Mouse (Mus musculus) layer of hippocampus, adult 9-11 months (tissue): Measurements from ENCODE around the gene Hist1h2bf.
"Not testable (repeated sequence)": the region's sequence is repeated elsewhere in the genome, so short reads cannot be mapped to it uniquely, and the experiment has no call there.

ENCODE experiments used
- DNase-seq: peaks from one replicate; pipeline ENCODE4 v3.0.0; 2022

Gene Hist1h2bf

DNA sequence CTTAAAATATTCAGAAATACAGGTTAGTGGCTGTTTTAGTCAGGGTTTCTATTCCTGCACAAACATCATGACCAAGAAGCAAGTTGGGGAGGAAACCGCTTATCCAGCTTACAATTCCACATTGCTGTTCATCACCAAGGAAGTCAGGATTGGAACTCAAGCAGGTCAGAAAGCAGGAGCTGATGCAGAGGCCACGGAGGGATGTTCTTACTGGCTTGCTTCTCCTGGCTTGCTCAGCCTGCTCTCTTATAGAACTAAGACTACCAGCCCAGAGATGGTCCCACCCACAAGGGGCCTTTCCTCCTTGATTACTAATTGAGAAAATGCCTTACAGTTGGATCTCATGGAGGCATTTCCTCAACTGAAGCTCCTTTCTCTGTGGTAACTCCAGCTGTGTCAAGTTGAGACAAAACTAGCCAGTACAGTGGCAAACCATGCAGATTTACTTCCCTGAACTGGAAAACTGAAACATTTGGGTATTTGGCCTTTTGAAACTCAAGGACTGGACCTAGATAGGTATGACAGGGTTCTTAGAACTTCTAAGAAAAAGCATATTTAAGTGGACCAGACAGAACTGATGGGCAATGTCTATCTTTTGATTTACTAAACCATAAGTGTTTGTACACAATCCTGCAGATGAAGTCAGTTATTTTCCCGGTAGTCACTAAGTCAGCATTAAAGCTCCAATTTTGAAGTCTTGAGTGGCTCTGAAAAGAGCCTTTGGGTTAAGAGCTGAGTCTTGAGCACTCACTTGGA lies 31.6 kb downstream of the Hist1h2bf start:
- DNase-seq = not testable (repeated sequence)

DNA sequence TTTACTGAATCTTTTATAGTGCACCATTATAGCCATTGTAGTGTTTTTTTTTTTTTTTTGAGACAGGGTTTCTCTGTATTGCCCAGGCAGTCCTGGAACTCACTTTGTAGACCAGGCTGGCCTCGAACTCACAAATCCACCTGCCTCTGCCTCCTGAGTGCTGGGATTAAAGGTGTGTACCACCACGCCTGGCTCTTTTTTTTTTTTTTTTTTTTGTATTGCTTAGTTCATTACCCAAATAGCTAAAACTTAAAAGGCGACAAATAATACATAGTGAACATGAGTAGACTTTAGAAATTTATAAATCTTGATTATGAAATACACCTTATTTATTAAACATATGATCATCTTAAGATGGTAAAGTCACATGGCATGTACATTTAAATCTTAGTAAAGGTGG lies 32.5 kb downstream of the Hist1h2bf start:
- no peak for DNase-seq

DNA sequence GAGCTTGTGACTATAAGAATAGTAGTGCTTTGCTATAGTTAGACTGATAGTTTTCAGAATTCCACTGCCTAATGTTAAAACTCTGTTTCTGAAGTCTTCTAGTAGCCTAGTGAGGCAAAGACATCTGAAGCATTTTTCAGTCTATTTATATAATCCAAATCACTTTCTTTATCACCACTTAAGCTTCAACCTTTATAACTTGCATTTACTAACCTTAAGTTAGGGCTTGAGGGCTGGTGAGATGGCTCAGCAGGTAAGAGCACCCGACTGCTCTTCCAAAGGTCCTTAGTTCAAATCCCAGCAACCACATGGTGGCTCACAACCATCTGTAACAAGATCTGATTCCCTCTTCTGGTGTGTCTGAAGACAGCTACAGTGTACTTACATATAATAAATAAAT lies 34.2 kb downstream of the Hist1h2bf start:
- DNase-seq = not testable (repeated sequence)

DNA sequence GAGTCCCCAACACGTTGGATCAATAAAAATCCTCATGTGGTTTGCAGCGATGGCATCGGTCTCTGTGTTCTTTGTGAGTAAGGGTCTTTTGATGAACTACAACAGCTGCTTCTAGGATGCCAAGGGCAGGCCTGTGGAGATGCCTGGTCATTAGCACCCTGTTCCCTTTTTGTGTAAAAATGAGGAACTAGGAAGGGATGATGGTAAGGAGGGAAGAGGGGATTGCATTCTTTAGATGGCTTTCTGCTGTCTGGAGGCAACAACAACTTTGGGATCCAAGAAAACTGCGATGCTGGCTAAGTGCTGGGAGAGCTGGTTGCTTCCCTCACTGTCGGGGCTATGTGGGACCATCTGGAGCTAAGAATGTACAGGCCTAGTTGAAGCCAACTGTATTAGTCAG lies 35.7 kb downstream of the Hist1h2bf start:
- DNase-seq = no peak

DNA sequence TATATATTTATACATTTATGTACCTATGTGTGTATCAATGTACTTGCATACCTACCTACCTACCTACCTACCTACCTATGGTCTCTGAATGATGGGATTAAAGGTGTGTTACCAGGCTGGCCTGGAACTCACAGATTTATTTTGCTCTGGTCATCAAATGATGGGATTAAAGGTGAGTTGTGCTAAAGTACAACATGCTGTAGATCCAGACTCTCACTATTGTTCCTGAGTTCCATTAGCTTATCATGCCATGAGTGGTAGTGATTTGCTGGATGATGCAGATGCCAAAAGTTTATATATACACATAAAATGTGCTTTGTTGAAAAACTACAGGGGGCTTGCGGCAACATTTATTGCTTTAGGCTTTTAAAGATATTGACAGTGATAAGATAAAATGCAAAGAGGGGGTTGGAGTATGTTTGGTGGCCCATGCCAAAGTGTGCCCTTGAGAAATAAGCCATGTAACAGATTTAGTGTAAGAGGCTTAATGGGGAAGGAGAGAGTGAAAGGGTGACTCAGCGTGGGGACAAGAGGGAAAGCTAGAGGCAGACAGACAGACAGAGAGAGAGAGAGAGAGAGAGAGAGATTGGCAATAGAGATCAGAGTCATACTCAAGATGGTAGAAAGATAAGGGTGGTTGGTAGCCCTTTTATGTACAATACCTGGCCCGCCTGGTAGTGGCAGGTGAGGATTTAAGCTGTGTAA lies 36.8 kb downstream of the Hist1h2bf start:
- DNase-seq = no peak

DNA sequence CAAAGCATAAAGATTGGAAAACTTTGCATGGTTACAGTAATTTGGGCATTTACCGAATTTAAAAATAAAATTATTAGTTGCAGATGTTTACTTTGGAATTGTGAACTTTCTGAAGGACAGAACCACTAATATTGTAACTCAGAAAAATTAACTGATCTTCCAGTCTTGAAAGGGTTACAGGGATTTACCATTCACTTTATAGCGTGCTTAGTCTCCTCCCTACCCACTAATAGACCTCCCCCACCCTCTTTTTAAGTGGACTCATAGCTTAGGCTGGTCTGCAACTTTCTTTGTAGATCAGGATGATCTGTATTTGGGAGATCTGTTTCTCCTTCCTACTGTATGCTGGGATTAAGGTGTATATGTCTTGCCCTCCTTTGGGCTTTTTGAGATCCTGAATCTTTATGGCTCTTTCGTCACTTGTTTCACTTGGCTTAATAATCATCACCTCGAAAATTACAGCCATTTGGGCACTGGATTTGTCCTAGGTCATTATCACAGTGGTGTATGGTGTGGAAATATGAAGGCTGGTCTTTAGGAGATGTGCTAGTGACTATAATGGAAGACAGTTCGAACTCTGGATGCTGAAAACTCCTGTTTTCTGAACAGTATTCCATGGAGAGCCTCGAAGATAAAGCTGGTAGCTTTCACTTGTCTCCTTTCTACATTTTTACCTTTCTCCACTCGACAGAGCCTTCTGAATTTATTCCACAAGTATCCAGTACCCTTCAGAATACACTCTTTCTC lies 37.7 kb downstream of the Hist1h2bf start:
- no peak for DNase-seq

DNA sequence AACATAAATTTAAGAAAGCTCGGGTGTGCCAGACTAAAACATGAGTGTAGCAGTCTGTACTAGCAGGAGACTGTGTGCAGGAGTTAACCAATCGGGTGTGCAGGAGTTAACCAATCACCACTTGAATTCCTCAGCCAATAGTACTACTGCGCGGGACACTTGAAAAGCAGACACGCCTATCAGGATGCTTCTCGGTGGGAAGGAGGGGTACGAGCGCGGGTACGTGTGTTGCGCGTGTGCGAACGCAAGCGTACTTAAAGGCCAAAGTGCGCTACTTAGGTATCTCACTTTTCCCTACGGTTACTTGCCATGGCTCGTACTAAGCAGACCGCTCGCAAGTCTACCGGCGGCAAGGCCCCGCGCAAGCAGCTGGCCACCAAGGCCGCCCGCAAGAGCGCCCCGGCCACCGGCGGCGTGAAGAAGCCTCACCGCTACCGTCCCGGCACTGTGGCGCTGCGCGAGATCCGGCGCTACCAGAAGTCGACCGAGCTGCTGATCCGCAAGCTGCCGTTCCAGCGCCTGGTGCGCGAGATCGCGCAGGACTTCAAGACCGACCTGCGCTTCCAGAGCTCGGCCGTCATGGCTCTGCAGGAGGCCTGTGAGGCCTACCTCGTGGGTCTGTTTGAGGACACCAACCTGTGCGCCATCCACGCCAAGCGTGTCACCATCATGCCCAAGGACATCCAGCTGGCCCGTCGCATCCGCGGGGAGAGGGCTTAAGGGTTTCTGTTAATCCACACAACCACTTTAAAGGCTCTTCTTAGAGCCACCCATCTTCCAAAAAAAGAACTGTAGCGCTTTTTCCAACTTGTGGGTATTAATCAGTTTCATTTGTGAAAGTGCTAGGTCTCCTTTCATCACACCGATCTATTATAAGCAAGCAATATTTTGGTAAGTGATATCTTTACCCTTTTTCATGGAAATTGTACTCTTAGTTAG lies 38.6 kb downstream of the Hist1h2bf start, which contains the start of gene Hist1h3g:
TSS of gene Hist1h3g (plus strand) at position 286 of the 939 bp plus-strand sequence.
- peak; percentile 94 for DNase-seq

DNA sequence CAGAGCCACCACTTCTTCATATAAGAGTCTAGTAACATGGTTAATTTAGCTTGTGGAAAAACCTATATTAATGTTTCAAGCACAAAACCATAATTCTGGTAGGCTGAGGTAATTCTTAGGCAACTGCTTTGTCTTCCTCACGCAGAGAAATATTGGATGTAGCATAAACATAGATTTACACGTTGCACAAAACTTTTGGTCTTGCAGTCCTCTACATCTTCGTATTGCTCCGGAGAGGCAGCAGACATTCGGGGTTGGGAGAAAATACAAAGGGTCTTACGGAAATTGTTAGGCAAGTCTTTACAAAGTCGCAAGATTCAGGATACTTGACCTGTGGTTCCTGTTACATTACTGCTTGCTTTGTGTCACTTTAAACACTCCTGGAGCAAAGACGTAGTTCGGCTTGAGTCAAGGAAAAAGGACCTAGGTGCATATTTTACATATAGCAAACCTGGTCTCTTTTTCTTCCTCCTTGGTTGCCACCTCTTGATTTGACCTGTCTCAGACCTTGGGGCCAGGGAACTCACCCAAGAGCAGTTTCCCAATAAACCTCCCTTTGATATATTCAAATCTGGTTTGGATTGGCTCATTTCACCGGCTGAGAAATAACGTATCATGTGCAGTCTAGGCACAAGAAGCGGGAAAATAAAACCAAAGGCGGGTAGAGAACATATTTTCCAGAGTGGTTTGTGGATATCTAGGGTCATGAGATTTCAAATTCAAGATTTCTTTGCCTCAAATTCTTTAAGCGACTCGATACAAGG lies 39.4 kb downstream of the Hist1h2bf start:
- DNase-seq = peak; percentile 47

DNA sequence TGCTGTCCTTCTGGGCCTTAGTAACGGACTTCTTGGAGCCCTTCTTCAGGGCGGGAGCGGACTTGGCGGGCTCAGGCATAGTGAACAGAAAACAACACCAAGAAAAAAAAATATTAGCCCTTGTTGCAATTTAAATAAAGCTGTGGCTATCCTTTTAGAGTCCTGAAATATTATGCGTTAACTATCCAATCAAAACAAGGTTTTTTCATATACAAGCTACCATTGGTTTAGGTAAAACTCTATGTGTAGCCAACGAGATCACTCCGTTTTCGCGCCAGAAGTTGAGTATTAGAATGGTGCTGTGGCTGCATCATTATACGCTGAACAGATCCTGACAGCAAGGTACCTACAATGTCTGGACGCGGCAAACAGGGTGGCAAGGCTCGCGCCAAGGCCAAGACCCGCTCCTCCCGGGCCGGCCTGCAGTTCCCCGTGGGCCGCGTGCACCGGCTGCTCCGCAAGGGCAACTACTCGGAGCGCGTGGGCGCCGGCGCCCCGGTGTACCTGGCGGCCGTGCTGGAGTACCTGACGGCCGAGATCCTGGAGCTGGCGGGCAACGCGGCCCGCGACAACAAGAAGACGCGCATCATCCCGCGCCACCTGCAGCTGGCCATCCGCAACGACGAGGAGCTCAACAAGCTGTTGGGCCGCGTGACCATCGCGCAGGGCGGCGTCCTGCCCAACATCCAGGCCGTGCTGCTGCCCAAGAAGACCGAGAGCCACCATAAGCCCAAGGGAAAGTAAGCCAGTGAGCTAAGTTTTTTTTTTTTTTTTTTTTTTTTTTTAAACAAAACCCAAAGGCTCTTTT lies 40.2 kb downstream of the Hist1h2bf start, which contains the start of gene Hist1h2af:
TSS of gene Hist1h2af (plus strand) at position 347 of the 808 bp plus-strand sequence.
- DNase-seq = peak; percentile 84

DNA sequence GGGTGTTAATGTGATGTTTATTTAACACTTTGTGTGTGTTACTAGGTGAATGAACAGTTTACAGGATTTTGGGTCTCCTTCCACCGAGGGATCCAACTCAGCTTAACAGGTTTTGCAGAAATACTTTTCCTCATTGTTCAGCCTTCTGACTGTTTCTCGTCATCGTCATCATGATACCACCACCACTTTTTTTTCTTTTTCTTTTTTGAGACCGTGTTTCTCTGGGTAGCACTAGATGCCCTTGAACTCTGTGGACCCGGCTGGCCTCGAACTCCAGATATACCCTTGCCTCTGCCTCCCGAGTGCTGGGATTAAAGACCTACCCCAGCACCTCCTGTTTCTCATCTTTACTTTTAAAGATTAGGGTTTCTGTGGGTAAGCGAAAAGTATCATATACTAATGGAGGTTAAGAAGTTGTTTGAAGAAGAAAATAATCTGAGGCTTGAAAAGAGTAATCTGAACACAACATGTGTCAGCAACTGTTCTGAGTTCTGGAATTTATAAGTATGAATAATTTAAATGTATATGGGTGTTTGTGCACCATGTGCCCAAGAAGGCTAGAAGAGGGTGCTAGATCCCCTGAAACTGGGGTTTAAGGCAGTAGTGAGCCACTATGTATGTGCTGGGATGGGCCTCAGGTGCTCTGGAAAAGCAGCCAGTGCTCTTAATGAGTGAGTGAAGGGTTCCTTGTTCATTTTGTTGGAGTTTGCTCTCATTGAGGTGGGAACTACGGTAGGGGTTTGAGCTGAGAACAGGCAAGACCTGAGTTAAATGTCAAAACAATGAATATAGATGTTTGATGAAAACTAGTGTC lies 41.5 kb downstream of the Hist1h2bf start:
- DNase-seq = no peak

DNA sequence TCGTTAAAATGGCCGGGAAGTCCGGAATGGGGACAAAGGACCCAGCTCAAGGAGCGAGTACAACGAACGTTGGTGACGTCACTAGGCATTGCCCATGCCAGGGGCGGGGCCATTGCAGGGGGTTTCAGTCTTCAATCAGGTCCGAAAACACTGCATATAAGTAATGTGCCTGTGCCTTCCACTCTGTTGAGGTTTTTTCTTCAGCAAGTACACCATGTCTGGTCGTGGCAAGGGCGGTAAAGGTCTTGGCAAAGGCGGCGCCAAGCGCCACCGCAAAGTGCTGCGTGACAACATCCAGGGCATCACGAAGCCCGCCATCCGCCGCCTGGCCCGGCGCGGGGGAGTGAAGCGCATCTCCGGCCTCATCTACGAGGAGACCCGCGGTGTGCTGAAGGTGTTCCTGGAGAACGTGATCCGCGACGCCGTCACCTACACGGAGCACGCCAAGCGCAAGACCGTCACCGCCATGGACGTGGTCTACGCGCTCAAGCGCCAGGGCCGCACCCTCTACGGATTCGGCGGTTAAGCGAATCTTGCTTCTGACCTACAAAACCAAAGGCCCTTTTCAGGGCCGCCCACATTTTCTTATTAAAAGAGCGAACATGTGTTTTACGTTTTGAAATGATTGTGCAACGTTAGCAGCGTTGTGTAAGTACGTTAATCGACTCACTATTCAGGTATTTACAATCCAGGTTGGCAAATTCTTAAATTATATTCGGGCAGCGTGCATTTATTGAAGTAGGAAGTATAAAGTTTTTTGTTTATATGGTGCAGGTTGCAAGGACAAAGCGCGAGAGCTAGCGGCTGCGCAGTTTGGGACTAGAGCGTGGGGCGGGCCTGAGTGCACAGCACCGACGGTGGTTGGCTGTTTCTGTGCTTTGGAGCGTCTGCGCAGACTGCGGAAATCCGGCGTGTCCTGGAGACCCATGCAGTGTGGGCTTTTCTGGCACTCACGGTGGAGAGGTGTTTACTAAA lies 42.8 kb downstream of the Hist1h2bf start, which contains the start of gene Hist1h4h:
TSS of gene Hist1h4h (plus strand) at position 150 of the 975 bp plus-strand sequence.
- peak; percentile 98 for DNase-seq

DNA sequence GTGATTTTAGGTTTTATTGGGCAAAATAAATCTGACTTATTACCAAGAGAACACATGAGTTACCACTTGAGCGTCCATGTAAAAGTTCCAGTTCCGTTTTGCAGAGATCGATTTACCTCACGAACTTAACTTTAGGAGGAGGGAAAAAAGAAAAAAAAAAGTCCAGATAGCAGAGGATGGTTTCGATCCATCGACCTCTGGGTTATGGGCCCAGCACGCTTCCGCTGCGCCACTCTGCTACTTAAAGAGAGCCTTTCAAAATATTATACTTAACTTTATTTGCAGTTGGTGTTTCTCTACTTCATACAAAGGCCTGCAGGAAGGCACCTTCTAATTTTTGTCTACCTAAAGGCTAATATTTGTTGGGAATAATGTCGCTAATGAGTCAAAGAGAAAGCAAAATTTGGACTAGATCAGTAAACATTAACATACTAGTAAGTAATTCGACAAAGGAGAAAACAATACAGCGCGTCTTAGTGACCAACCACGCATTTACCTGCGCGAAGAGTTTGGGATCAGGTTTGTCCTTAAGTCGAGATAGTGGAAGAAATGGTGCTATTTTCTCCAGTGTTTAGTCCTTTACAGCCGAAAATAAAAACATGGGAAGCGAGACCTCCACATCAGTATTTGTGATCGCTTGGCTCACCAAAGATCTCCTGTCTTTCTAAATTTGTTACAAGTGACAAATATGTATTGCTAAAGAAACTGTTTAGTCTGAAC lies 43.7 kb downstream of the Hist1h2bf start:
- DNase-seq = peak; percentile 55

DNA sequence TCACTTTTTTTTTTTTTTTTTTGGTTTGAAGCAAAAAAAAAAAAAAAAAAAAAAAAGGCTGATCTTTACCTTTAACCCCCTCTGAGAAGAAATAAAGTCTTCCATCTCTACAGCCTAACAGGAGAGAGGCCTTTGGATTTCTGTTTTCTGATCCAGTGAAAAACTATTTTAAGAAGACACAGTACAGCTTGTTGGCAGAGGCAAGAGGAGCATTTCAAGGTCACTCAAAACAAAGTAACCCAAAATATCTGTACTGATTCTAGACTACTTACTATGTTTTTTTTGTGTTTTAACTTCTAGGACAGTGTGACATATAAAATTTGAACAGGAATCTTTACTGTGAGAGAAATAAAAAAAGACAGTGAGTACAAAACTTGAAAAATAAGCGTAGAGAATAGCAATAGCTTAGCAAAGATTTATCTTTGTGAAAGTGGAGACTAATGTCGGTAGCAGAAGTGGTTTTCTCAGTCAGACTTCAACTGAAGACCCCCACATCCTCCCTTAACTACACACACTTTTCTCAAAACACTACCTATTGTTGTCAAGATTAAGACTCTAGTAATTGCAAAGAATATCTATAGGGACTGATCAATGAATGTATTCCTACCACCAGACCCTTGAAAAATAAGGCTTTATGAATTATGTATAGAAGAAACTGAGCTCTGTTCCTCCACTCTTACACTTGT lies 44.4 kb downstream of the Hist1h2bf start:
- DNase-seq = no peak

DNA sequence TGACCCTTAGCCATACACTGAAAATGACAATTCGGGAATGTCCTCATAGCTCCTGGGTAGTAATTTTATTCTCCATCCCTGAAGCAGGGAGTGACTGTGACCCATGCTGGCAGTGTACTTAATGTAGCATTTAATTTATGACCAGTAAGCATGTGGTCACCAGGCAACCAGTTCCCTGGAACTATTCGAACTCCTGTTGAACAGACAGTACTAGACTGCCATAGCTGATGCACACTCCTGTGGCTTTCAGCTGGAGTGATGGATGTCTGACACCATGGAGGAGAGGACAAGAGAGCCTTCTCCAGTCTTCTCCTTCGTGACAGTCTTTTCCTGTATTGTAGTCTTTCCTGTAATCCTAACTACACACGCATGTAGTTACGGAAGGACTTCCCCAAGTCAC lies 45.0 kb downstream of the Hist1h2bf start:
- no peak for DNase-seq

DNA sequence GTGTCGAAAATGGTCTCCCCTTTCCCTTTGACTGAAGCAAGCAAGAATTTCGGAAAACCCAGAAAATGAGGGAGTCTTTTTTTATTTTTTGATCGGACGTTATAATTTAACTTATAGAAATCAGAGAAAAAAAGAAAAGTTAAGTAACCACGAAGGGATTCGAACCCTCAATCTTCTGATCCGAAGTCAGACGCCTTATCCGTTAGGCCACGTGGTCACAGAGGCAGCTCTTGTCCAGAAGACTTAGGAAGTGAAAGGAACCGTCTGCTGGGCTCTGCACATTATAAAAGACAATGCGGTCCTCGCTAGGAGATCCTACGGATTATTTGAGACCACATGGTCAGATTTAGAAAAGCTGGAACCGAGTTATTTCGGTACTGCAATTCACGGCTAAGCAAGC lies 47.7 kb downstream of the Hist1h2bf start:
- DNase-seq = peak; percentile 89

DNA sequence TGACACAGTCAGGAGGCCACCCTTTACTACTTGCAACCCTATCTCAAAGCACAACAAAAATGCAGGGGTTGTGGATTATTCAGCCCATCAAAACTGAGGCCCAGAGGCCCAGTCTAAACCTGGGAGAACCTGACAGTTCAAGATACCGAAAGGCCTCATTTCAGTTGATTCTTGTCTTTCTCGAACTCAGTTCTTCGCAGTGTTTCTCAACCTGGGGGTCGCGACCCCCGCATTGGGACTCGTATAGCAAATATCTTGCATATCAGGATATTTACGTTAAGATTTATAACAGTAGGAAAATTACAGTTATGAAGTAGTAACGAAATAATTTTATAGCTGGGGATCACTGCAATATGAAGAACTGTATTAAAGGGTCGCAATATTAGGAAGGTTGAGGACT lies 48.1 kb downstream of the Hist1h2bf start:
- DNase-seq = no peak

DNA sequence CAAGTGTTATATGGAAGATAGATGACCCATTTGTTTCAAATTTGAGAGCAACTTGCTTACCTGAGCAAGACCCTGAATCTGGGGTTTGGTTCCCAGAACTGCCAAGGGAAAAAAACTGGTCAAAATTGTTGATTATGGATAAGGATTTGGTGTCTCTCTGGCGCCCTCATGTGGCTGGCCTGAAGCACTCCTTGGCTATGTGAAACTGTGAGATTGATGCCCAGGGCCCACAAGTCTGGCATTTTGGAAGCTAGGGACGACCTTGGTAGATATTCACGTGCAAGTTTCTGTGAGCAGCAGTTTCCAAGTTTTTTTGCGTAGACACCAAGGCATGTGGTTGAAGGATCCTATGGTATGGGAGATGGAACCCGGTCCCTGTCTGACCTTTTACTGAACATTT lies 49.3 kb downstream of the Hist1h2bf start:
- DNase-seq = peak; percentile 53
